Mouse (Mus musculus): ENCODE results near the gene Astn2.

- no peak for TF ChIP-seq CTCF (conservative IDR thresholded peaks at IDR 0.05; ENCODE audit: low read length)
- no peak for TF ChIP-seq POU5F1 (IDR thresholded peaks at IDR 0.05; ENCODE audit: borderline replicate concordance, low read length)
- TF ChIP-seq NANOG (IDR thresholded peaks at IDR 0.05; ENCODE audit: borderline replicate concordance, low read length) = no peak
Observed at GRCm38 (mm10) chr4:65402836-65403634, 1001.4 kb downstream of the Astn2 start.

Measured in E14TG2a.4 (cell line).